Mouse (Mus musculus) urinary bladder, adult 18-20 months (tissue): Measurements from ENCODE around the gene Ttll5.

Experiments
- DNase-seq, 2 experiments: peaks; one replicate each; pipeline ENCODE4 v3.0.0; 2022; ENCODE audit warnings: low spot score in 2 of 2, mixed read lengths in 2 of 2

Gene Ttll5

DNA sequence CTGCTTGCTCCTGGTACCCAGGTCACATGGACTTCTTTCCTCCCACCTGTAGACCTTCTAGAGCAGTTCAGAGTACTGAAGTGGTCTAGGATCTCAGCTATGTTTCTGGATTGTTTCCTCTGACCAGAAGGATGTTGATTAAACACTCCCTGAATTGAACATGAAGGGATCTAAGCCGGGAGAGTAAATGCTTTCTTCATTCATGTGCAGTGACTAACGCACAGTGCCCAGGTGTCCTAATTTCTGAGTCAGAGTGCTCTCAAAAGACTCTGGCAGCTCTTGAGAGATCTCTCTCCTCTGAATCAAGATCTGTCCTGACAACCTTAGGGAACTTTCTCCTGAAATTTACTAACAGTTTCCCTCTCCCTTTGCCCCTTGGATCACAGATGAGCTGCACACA, 187.7 kb downstream of the Ttll5 start:
- DNase-seq: no peak

DNA sequence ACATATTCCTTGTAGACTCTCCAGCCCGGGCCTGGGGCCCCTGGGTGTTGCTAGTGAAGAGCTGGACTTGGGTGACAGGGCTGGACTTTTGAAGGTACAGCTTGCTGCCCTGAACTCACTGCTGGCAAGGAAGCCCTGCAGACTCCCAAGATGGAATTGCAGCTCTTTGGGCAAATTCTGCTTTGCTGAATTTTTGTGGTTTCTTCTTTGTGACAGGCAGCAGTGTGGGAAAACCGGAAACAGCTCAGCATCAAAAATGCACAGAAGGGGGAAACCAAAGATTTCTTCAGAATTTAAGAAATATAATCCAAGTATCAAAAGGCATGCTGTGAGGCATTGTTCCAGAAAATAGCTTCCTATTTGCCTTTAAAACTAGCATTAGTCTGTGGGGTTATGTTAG, 189.7 kb downstream of the Ttll5 start:
- DNase-seq: no peak

DNA sequence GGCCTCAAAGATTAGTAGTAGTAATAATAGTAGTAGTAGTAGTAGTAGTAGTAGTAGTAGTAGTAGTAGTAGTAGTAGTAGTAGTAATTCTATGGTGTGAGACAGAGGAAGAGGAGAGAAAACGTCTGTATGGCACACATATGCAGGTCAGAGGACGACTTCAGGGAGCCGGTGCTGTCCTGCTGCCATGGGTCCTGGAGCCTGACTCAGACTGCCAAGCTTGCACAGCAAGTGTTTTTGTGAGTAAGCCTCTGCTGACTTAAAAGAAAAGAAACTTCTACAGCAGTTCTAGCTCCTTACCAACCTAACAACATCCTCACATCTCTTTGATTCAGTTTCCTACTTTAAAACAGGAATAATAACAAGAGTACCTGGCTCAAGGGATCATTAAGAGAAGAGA, 190.2 kb downstream of the Ttll5 start:
- no peak for DNase-seq

DNA sequence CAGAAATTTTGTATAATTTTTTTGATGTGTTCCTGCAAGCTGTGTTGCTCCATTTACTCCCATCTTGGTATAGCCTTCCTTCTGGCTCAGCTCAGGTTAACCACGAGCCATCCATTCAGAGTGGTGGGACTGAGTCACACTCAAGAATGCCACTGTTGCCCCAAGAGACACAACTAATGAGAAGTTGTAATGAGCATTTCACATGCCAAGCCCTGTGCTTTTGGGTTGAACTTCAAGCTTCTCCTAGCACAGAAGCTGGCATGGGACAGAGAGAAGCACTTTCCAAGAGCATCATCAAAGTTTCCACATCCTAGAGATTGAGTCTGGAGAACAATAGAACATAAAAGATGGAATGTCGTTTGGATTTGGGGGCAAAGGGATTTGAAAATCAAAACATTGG, 190.7 kb downstream of the Ttll5 start:
- DNase-seq: no peak

DNA sequence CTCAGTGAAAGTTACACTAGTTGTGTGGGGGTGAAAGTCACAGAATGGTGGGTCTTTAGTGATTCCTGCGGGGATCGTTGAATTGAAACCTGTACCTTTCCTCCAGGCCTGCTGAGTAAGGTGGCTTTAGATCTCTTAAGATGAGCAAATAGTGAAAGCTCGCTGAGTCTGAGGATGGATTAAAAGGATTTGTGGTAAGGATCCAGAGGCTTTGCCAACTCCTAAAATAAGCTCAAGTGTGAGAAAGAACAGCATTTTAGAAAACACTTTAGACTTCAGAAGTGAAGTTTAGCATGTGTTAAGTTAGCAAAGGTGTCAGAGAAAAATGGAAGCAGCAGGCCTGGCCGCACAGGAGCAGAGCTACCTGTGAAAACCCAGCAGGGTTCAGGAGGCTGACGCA, 192.9 kb downstream of the Ttll5 start:
- DNase-seq: no peak

DNA sequence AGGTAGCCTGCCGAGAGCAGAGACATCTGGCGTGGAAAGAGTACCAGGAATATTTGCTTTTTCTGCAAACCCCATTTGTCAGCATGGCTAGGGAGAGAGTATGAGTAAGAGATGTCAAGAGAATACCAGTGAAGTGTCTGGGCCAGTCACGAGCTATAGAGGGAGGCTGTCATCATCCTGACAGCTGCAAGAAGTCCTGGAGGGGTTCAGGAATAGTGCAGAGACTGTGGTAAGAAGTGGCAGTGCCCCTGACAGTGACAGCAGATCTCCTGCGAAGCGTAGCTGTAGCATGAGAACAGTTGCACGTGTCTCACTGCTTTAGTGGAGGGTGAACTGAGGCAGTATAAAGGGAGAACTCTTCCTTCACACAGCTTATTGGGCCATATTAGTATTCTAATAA, 197.1 kb downstream of the Ttll5 start:
- DNase-seq: no peak

DNA sequence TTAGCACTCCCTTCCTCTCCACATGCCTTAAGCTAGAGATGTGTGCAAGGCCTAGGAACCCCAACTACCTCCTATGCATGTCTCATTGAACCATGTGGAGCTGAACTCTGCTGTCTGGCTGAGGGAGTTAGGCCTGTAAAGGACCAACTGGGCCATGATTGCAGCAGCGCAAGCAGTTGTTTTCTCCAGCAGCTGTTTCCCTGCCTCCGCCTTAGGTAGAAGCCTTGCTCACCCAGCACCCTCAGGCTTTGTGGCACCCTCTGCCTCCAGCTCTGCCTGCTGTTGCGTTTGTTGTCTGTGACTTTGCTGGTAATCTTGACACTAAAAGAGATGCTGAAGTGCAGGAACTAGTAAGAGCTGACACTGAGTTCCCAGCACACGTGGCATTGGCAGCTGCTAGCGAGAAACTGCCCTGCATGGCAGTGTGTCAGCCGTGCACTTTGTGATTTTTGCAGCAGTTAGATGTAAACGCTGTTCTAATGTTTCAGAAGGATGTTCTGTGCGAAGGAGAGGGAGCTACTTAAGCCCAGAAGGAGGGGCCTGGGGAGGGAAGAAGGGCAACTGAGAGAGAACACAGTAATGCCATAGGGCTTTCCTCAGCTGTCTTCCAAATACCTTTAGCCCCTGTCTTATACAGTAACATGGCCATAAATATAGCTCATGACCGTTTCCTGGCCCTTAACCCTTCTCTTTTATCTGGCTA, 198.0 kb downstream of the Ttll5 start:
- no peak for DNase-seq

DNA sequence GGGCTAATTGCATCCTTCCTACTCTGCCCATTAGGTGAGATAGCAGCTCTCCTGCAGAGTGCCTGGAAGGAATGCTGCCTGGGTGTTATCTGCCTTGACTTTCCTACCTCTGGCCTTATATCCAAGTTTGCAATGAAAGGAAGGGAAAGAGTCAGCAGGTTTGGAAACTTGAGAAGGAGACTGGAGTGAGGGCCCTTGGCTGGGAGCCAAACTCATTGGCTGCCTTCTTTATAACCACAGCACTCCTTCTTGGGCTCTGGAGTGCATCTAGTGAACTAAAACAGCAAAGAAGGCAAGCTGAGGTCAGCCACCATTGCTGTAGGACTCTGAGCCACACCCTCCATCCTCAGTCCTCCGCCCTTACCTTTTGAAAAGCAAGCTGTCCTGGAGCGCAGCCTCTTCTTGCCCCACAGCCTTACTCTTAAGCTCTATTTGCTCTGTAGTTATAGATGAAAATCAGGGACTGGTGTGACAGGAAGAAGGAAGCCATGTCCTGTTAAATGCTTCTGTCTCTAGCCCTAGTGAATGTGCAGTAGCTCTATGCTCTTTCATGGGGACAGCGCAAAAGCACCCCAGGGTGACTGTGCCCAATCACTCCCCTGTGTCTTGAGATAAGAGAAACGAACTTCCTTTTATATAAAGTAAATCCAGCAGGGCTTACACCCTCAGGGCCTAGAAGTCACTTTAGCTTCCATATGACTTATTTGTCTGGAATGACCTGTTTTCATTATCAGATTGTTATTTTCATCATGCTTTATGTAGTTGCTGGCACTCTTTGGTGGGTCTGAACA, 198.8 kb downstream of the Ttll5 start:
- no peak for DNase-seq

DNA sequence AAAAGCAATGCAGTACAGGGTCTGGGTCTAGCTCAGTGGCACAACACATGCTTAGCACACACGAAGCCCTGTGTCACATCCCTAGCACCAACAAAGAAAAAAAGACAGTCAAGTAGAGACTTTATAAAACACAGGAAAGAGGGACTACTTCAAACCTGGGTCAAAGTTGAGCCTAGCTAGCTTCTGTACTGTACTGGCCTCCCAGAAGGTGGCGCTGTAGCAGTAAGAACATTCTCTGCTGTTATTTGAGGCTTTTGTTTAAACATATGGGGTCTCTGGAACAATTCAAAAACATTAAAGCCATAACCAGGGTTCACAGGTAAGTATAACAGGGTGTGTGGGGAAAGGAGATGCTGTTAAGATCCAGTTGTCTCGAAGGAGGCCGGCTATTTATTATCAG, 200.0 kb downstream of the Ttll5 start:
- DNase-seq: no peak

DNA sequence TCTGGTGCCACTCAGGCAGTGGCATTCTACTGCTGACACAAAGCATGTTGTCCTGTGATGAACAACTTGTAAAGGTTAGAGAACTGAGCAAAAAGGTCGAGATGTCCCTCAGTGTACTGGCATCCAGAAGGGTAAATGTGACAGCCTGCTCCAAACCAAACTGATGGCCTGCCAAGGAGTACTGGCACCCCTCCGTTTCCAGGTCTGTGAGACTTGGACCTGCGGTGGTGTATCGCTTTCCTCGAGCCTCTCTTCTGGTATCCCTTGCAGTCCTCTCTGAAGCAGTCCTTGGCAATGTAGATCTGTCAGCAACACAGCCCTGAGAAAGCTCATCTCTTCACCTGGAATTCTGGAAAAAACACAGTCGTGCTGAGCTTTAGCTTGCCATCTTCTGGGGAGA, 201.0 kb downstream of the Ttll5 start:
- DNase-seq: no peak

DNA sequence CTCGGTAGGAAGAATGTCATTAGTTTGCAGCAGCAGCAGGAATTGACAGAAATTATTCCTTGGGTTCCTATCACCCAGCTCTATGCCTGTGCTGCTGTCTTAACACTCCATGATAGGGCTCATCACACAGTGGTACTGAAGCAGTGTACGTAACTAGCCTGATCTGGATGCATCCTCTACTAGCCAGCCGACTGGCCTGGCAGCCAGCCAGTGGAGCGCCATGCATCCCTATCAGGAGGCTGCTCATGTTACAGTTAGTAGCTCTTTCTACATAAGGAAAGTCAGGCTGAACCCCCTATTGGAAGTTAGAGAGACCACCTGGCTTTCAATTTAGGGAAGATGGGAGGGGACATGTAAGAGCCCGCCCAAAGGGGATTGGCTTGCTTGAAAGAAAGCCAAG, 202.5 kb downstream of the Ttll5 start:
- no peak for DNase-seq

DNA sequence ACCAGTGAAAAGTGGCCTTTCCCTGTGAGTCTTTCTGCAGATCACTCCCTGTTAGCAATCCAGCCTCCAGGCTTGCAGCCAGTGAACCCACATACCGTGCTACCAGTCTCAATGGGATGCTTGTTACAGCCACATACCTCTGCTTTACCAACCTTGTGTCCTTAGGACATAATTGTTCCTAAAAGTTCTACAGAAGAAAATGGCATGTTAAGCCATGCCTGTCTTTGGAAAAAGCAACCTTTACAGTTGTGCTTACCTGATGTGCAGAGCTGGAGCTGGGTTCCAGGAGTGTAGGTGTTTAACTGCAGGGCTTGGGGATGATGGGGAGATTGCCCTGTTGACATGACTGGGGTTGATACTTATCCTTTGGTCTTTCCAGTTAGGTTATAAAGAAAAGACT, 203.3 kb downstream of the Ttll5 start:
- DNase-seq: no peak

DNA sequence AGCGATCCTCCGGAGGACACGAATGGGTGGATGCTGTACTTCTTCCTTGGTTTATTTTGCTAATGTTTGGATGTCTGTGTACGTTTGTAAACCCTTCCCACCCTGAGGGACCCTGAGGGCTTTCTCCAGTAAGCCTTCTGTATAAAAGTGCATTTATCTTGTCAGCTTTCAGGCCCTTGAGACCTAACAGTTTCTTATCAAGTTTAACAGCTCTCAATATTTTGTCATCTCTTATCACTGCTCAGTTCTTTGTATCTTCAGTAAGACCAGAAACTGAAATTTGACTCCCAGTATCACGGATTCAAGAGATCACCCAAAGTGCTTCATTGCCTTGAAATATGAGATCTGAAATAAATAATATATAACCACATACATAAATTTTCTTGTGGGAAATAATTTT, 206.5 kb downstream of the Ttll5 start:
- DNase-seq: no peak

DNA sequence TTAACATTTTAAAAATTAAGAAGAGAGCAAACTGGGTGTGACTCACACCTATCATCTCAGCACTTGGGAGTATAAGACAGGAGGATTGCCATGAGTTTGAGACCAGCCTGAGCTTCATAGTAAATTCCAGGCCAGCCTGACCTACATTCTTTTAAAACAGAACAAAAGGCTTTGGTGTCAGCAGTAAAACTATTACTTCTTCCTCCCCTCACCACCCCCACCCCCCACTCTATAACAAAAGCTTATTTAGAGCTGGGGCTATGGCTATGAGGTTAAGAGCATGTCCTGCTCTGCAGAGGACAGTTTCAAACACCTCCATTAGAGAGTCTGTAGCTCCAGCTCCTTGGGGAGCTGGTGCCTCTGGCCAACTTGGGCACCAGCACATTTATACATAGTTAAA, 211.1 kb downstream of the Ttll5 start:
- no peak for DNase-seq

DNA sequence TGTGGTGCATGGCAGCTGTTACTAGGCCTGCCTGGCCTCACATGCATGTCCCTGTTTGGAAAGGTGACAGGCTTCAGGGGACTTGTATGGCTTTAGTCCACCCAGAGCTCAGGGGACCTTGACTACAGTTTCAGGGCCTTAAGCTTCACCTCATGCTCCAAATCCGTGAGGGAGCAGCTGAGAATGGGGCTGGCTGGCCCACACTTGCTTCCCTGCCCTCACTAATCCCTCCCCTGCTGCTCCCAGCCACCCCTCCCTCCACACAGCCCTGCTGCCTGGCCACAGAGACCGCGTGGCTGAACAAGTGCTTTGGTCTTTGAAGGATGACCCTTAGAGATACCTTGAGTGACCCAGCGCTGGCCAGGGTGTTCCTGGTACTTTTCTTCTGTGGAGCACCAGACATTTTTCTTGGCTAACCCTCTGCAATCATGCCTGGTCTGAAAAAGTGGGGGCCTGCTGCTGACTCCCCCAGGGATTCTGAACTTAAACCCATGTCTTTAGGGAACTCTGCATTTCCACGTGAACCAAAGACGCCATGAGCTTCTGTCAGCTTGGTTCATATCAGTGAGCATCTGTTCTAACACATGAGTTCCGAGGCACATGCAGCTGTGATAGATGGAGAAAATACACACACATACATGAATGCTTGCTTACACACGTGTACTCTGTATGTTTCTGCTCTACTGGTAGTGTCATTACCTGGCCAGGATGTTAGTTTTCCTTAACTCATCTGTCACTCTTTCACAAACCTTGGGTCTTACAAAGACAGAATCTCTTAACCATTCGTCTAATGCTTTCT, 212.1 kb downstream of the Ttll5 start:
- no peak for DNase-seq

DNA sequence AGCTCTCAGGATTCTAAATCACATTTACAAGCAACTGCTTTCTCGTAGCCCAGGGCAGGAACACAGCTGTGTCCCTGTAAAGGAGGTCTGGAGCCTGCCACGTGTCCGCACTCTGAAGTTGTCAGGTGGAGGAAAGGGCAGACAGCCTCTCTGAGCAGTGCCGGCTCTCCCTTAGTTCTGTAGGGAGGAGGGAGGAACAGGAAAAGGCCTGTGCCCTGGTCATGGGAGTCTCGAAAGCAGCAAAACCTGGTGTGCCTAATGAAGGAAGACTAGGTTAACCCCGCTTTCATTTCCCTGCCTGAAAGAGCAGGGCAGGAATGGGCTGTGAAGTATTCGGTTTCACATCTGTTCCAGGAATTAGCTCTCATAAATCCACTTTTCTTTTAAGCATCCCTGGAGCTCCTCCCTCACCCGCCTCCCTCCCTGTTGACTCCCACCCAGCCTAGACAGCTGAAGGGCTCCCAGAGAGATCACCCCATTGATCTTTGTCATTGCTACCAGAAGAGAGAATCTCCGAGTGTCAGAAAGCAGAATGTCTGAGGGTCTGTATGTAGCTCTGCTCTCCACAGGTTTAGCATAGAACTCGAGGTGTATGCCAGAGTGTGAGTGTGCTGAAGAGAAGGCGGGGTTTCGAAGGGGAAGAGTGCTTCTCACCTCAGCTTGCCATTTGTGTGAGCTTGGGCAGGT, 212.9 kb downstream of the Ttll5 start:
- DNase-seq: no peak

DNA sequence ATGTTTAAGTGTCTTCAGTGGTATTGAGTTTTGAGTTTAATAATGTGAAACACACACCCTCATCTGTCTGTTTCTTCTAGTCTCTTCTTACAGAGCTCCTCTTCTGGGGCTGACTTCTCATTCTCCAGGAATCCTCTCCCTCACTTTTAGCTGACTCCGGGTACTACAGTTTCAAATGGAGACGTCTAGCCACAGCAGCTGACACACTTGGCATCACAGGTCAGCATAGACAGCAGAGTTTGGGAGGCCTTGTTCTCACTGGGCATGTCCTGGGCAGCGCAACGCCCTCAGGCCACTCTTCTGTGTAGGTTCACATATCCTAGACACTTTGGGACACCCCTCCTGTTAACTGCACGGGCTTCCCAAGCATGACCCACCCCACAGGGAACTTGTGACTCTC, 214.6 kb downstream of the Ttll5 start:
- no peak for DNase-seq

DNA sequence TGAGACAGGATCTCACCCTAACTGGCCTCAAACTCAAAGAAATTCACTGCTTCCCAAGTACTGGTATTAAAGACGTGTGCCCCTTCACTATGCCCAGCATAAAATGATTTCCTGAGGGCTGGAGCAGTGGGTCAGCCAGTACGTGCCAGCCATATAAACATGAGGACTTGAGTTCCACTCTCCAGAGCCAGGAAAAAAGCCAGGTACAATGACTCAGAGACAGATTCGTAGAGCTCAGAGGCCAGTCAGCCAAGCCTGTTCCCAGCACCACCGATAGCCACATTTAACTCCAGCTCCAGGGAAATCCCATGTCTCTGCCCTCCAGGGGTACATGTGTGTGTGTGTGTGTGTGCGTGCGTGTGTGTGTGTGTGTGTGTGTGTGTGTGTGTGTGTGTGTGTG, 215.3 kb downstream of the Ttll5 start:
- DNase-seq: no peak

DNA sequence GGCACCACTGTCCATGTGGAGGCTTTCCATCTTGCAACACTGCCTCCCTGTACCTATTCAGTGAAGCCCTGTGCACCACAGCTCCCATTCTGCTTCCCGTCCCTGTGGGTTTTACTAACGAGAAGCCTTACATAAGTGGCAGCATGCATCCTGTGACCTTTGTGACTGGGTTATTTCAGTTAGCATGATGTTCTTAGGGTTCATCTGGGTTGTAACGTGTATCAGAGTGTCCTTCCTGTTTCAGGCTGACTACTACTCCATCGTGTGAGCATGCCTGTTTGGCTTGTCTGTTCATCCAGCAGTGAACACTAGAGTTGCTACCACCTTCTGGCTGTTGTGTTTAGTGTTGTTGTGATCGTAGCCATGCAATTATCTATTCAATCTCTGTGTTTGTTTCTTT, 221.7 kb downstream of the Ttll5 start:
- DNase-seq: no peak

DNA sequence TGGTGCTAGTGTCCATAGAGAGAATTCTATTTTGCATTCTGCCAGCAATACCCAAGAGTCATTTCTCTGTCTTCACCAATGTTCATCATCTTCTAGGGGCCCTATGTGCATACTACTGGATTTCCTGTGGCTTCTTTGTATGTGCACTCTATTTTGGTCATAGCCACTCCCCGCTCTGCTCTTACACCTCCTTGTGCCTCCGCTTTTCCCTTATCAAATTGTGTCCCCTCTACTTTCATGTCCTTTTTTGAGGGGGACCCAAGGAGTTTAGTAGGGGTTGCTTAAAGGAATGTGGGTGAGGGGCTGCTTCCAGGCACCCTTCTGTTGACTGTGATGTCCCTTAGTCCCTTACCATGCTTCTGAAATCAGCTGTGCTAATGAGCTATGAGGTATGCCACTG, 222.3 kb downstream of the Ttll5 start:
- no peak for DNase-seq

DNA sequence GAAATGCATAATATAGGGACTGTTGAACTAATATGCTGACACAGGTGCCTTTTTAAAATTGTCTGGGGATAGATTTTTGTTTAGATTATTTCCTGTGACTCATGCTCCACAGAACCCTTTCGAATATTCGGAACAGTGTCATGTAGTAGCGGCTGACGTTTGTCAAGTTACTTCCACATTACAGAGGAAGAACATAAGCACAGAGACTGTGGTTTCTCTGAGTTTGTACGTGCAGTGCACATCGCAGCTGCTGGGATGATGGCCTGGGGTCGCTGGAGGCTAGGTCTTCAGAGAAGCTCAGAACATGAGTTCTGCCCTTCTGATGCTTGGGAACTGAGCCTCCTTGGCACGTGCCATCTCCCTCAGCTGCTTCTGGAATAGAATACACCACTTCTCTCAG, 222.9 kb downstream of the Ttll5 start:
- no peak for DNase-seq

DNA sequence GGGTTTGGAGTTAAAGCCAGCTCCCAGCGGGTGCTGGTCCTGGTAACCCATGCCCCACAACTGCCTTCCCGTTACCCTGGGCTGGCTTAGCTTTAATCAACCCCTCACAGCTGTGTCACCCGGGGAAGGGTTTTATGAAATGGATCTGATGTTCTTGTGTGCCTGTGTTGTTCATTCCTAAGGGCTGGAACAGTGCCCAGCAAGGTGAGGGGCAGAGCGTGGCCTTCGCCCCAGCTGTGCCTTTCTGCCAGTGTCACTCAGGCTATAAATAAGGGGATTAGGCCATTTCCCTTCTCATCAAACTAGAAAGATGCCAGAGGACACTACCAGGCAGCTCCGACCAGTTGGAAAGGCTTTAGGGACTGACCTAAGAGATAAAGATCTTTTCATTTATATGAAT, 225.4 kb downstream of the Ttll5 start:
- no peak for DNase-seq
